Mouse (Mus musculus): Measurements from ENCODE around the gene Rspo3. TPM values are rescaled to one million over a fixed set of nuclear protein-coding genes. Genes with fewer than 3 reads are reported as not detected.

Rspo3 gene
- not detected for total RNA-seq (2023)

GRCm38 (mm10) chr10:29535546-29536260, at the start of gene Rspo3:
Gene Rspo3, minus strand, starts transcription at chr10:29535867.

Other genes with a start within 250 kb of the Rspo3 start
- gene Echdc1, start 222.7 kb downstream of the Rspo3 start, total RNA-seq (2023), result 1 to 10 TPM; 2.9 to 3.5 TPM
- 10 to 100 TPM; 41.6 to 45.2 TPM for gene Rnf146, start 173.4 kb downstream of the Rspo3 start, total RNA-seq (2023)